Mouse (Mus musculus) E14TG2a.4 (cell line): ENCODE measurements around the gene Tln2.

Experiments
- CTCF ChIP-seq: conservative IDR thresholded peaks from 2 replicates; pipeline ENCODE4 v1.5.1; 2014; ENCODE audit warnings: low read length
- NANOG ChIP-seq: IDR thresholded peaks from 2 replicates; pipeline ENCODE4 v1.6.1; 2014; ENCODE audit warnings: borderline replicate concordance, low read length, mixed read lengths
- POU5F1 ChIP-seq: IDR thresholded peaks from 2 replicates; pipeline ENCODE4 v1.6.1; 2014; ENCODE audit warnings: low read length, borderline replicate concordance

DNA sequence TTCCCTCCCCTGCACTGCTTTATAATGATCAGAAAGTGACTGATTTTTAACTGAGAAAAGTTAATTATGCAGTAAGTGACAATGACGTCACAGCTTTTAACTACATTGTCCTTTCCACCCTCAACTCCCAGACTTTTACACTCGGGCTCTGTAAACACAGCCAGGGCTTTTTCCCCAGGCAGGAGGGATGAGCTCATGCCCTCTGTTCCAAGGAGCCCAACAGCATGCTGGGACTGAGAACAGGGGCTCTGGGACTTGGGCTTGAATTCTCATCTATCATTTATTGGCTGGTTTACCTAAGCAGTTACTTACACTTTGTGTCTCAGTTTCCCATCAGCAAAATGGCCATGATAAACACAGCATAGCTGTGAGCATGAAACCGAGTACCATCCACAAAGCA is 259.2 kb downstream of the Tln2 start:
- no peak for TF ChIP-seq CTCF
- no peak for TF ChIP-seq POU5F1
- no peak for TF ChIP-seq NANOG
